Mouse (Mus musculus) heart, postnatal 0 days (tissue): ENCODE measurements around the gene Mrpl39.

Experiments
- CTCF ChIP-seq: IDR thresholded peaks from 2 replicates; pipeline ENCODE4 v1.5.1; 2016; ENCODE audit warnings: antibody characterized with exemption, control low read depth, low read depth
- EP300 ChIP-seq: IDR thresholded peaks from 2 replicates; pipeline ENCODE4 v1.6.1; 2016; ENCODE audit warnings: antibody characterized with exemption, low read depth

DNA sequence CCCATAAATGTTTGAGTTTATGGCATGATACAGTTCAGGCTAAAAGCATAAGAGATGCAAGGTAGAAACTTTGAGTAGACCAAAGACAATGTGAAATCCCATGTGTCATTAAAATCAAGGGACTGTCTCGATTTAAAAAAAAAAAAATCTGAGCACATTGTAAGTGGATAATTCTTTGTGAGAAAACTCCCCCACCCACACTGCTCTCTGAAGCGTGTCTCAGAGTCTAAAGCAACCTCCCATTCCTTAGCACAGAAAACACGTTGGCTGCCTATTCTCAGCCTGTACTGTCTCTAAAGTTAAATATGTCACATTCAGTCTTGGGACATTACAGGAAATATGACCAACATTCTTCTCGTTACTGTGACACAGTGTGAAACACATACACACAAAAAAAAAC lies 53.6 kb downstream of the Mrpl39 start:
- TF ChIP-seq CTCF: no peak
- no peak for TF ChIP-seq EP300
